Mouse (Mus musculus): ENCODE results near the gene Slc35b4. TPM values are rescaled to one million over a fixed set of nuclear protein-coding genes. Genes with fewer than 3 reads are reported as not detected.

Slc35b4 gene
- polyA plus RNA-seq, 1 experiment from 2014 or later = 42.7 TPM

DNA sequence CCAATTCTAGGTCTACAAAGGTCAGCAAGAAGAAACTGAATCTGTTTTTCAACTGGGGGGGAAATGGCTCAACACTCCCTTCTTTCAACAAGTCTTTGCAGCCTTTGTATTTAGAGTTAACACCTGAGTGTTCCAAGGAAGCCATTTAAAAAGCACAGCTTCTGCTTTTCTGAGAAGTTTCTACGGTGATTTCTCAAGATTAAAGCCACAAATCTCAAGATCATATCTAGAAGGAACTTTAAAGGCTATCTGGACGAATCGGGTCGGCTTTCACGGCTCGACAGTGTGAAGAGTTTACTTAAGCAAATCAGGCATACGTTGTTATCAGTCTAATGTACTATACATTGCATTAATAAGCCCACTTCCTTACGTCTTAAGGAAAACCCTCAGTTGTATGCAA lies 2.2 kb downstream of the Slc35b4 start:
- H3K4me2 ChIP-seq (ENCODE audit: low read length) = no peak overlapping the region
- H3K9me3 ChIP-seq (ENCODE audit: control insufficient read depth, low read length) = no peaks in the 10 kb centered on the region
- no peak overlapping the region for H3K9ac ChIP-seq (ENCODE audit: low read depth, low read length)
- no peaks in the 10 kb centered on the region; the same call in 1 of the 2 replicates for H3K36me3 ChIP-seq (ENCODE audit: control insufficient read depth, insufficient read depth, low read length)
- no peaks in the 10 kb centered on the region for H3K27me3 ChIP-seq (replicated peaks; ENCODE audit: control insufficient read depth, insufficient read depth, low read length)
- H3K4me3 ChIP-seq (ENCODE audit: low read length) = no peak overlapping the region
- no peak overlapping the region for H3K27ac ChIP-seq (ENCODE audit: low read depth, low read length)
- no peak for ATAC-seq
- peaks cover 6% of the 10 kb centered on the region for H3K4me1 ChIP-seq (ENCODE audit: control insufficient read depth, insufficient read depth, low read depth, low read length)
- WGBS = 90% methylated on average over 8 of the region's 8 CpGs

DNA sequence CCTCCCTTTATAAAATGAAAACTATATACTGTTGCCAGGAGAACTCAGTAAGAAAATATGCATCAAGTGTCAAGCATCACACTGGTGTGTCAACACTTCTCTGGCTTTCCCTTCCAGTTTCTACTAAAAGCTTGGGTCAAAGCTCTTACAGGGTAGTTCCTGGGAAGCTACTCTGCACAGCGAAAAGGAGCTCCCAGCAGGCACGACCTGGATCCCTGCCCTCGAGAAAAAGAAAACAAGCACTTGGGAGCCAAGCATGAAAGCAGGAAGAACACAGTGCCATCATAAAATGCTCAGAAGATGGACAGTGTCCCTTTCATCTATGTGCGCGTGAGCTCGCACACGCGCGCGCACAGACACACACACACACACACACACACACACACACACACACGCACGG lies 3.7 kb downstream of the Slc35b4 start:
- no peak for ATAC-seq
- no peak overlapping the region for H3K27ac ChIP-seq (ENCODE audit: low read depth, low read length)
- H3K9ac ChIP-seq (ENCODE audit: low read depth, low read length) = no peak overlapping the region
- H3K4me1 ChIP-seq (ENCODE audit: control insufficient read depth, insufficient read depth, low read depth, low read length) = peaks cover 6% of the 10 kb centered on the region
- H3K4me2 ChIP-seq (ENCODE audit: low read length) = no peak overlapping the region
- H3K36me3 ChIP-seq (ENCODE audit: control insufficient read depth, insufficient read depth, low read length) = peaks cover 7% of the 10 kb centered on the region; the same call in 1 of the 2 replicates
- WGBS = 75% methylated on average over 11 of the region's 12 CpGs
- no peaks in the 10 kb centered on the region for H3K9me3 ChIP-seq (ENCODE audit: control insufficient read depth, low read length)
- H3K4me3 ChIP-seq (ENCODE audit: low read length) = no peak overlapping the region
- no peaks in the 10 kb centered on the region for H3K27me3 ChIP-seq (replicated peaks; ENCODE audit: control insufficient read depth, insufficient read depth, low read length)

DNA sequence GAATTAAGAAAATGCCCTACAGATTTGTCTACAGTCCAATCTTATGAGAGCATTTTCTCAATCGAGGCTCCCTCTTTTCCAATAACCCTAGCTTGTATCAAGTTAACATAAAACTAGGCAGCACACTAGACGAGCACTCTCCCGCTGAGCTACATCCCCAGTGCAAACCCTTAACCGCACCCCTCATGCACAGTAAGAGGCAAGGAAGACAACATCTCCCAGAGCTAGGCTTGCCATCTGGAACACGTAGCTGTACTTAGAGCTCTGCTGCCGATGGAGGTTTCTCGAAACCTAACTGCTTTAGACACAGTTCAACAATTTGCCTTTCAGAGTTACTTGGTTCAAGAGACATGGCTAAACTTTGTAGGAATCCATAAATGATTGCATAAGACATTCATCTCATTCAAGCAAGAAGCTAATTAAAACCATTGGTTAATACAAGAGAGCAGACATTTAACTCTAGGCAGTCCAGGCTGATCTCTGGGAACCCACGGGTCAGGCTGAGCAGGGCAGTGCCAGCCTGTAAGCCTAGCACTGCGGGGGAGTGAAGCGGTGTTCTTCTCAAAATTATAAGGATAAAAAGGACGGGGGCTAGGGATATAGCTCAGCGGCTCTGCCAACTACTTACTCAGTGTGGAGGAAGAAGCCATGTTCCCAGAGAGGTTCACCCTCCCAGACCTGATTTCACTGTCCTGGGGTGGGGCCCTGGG lies 5.0 kb downstream of the Slc35b4 start:
- Histone ChIP-seq H3K27me3 (replicated peaks; ENCODE audit: control insufficient read depth, insufficient read depth, low read length) (no peaks in the 10 kb centered on the region), H3K36me3 (ENCODE audit: control insufficient read depth, insufficient read depth, low read length) (peaks cover 11% of the 10 kb centered on the region; the same call in 1 of the 2 replicates), H3K27ac (ENCODE audit: low read depth, low read length) (no peak overlapping the region), H3K9ac (ENCODE audit: low read depth, low read length) (no peak overlapping the region), H3K4me1 (ENCODE audit: control insufficient read depth, insufficient read depth, low read depth, low read length) (peaks cover 6% of the 10 kb centered on the region), H3K4me2 (ENCODE audit: low read length) (no peak overlapping the region), H3K9me3 (ENCODE audit: control insufficient read depth, low read length) (no peaks in the 10 kb centered on the region), H3K4me3 (ENCODE audit: low read length) (no peak overlapping the region)
- ATAC-seq = no peak
- WGBS = 84% methylated on average over 12 of the region's 12 CpGs

DNA sequence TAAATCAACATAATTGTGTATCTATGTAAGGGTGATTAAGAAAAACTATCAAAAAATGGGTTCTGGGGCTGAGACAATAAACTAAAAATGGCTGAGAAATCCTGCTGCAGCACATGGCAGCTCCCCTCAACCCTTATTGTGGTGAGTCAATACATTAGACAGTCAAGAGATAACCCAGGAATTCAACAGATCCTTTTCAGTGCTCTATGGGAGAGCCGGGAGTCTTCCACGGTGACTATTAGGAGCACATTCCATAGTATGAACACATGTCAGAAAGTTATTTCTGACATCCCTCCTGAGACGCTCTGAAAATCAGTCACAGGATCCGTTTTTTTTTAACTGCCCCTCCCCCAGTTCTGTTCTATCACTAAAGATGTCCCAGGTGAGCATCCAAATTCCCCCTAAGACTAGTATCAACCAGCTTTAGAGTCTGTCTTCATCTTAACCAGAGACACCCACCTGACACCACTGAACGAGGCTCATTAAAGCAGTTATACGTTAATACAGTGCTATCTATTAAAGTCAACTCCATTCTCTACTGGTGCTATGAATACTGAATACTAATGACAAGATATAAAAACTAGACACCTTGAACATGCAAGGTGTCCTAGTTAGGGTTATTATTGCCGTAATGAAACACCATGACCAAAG lies 5.9 kb downstream of the Slc35b4 start:
- H3K4me1 ChIP-seq (ENCODE audit: control insufficient read depth, insufficient read depth, low read depth, low read length) = peaks cover 4% of the 10 kb centered on the region
- WGBS = 82% methylated on average over 7 of the region's 7 CpGs
- no peak overlapping the region for H3K27ac ChIP-seq (ENCODE audit: low read depth, low read length)
- no peak overlapping the region for H3K4me3 ChIP-seq (ENCODE audit: low read length)
- no peak overlapping the region for H3K4me2 ChIP-seq (ENCODE audit: low read length)
- no peak overlapping the region for H3K9ac ChIP-seq (ENCODE audit: low read depth, low read length)
- H3K27me3 ChIP-seq (replicated peaks; ENCODE audit: control insufficient read depth, insufficient read depth, low read length) = no peaks in the 10 kb centered on the region
- no peaks in the 10 kb centered on the region for H3K9me3 ChIP-seq (ENCODE audit: control insufficient read depth, low read length)
- H3K36me3 ChIP-seq (ENCODE audit: control insufficient read depth, insufficient read depth, low read length) = peaks cover 14% of the 10 kb centered on the region
- no peak for ATAC-seq

DNA sequence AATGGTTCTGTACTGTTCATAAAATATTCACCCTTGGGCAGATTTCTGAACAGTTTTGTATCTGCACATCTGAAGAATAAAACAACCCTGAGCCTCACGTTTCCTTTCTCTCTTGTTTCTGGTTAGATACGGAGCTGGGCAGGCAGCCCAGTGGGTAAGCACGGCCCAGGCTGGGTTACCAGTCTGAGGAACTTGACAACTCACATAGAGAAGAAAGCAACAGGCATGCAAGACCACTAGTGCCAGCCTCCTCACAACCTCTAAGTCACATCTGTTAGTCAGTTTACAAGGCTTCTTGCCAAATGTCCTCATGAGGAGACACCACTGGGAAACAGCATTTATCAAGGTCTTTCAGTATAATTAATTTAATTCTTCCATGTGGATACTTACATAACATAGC lies 8.1 kb downstream of the Slc35b4 start:
- Histone ChIP-seq H3K4me3 (ENCODE audit: low read length) (no peak overlapping the region), H3K4me2 (ENCODE audit: low read length) (no peak overlapping the region), H3K27ac (ENCODE audit: low read depth, low read length) (no peak overlapping the region), H3K4me1 (ENCODE audit: control insufficient read depth, insufficient read depth, low read depth, low read length) (no peaks in the 10 kb centered on the region), H3K36me3 (ENCODE audit: control insufficient read depth, insufficient read depth, low read length) (peaks cover 24% of the 10 kb centered on the region), H3K27me3 (replicated peaks; ENCODE audit: control insufficient read depth, insufficient read depth, low read length) (no peaks in the 10 kb centered on the region), H3K9me3 (ENCODE audit: control insufficient read depth, low read length) (no peaks in the 10 kb centered on the region), H3K9ac (ENCODE audit: low read depth, low read length) (no peak overlapping the region)
- 76% methylated on average over 3 of the region's 3 CpGs for WGBS
- no peak for ATAC-seq

DNA sequence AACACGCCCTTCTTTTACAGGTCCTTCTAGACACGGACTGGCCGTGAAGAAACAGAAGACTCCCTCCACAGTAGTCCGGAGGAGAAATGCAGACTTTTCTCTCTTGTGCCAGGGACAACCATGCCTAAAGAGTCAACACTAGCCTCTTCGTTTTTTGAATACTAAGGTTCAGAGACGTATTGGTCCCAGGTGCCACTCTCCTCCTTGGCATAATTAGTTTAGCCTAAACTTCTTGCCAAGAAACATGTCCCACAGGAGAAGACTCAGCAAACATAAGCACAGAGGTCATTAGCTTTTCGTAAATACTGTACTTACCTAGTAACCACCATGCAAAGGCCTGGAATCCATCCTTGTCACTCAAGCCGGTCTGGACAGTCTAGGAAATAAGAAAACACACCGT lies 13.9 kb downstream of the Slc35b4 start:
- Histone ChIP-seq H3K4me3 (ENCODE audit: low read length) (no peak overlapping the region), H3K4me2 (ENCODE audit: low read length) (no peak overlapping the region), H3K27ac (ENCODE audit: low read depth, low read length) (no peak overlapping the region), H3K9ac (ENCODE audit: low read depth, low read length) (no peak overlapping the region), H3K9me3 (ENCODE audit: control insufficient read depth, low read length) (no peaks in the 10 kb centered on the region), H3K36me3 (ENCODE audit: control insufficient read depth, insufficient read depth, low read length) (peaks cover 38% of the 10 kb centered on the region), H3K27me3 (replicated peaks; ENCODE audit: control insufficient read depth, insufficient read depth, low read length) (no peaks in the 10 kb centered on the region), H3K4me1 (ENCODE audit: control insufficient read depth, insufficient read depth, low read depth, low read length) (no peaks in the 10 kb centered on the region)
- no peak for ATAC-seq
- WGBS = 79% methylated on average over 9 of the region's 9 CpGs

DNA sequence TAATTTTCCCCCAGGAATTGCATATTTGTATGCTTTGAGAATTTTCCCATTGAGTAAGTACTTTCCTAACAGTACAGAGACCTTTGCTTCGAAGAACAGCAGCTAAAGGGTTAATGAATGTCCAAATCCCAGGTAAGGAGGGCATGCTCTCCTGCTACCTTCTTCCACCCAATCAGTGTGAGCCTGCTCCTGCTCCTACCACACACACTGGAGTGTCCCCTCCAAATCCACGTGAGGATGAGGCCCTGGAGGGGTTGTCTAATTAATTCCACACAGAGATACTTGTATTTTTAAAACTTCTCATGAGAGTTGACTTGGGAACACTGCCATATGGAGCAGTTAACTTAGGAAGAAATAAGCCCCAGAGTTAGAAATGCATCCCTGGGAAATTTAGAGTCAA lies 14.3 kb downstream of the Slc35b4 start:
- Histone ChIP-seq H3K27ac (ENCODE audit: low read depth, low read length) (no peak overlapping the region), H3K36me3 (ENCODE audit: control insufficient read depth, insufficient read depth, low read length) (peaks cover 40% of the 10 kb centered on the region), H3K4me3 (ENCODE audit: low read length) (no peak overlapping the region), H3K4me2 (ENCODE audit: low read length) (no peak overlapping the region), H3K9me3 (ENCODE audit: control insufficient read depth, low read length) (no peaks in the 10 kb centered on the region), H3K9ac (ENCODE audit: low read depth, low read length) (no peak overlapping the region), H3K27me3 (replicated peaks; ENCODE audit: control insufficient read depth, insufficient read depth, low read length) (no peaks in the 10 kb centered on the region), H3K4me1 (ENCODE audit: control insufficient read depth, insufficient read depth, low read depth, low read length) (no peaks in the 10 kb centered on the region)
- no peak for ATAC-seq
- WGBS = 66% methylated on average over 2 of the region's 2 CpGs

DNA sequence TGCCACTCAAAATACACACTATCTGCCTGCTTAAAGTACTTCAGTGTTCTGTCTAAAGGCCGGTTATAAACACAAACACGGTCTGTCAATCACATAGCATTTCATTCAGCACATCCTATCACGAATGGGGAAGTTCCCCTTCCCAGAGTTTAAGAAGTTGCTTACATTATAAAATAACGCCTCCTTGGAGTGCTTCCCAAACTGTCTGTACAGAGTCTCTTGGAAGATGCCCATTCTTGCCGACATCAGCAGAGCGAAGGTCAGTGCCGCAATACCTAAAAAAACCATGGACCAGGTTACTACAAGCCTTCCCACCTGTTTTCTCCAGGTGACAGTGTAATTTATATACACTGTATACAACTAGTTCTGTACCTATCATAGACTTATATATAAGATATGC lies 15.4 kb downstream of the Slc35b4 start:
- Histone ChIP-seq H3K4me3 (ENCODE audit: low read length) (no peak overlapping the region), H3K36me3 (ENCODE audit: control insufficient read depth, insufficient read depth, low read length) (peaks cover 46% of the 10 kb centered on the region), H3K4me1 (ENCODE audit: control insufficient read depth, insufficient read depth, low read depth, low read length) (no peaks in the 10 kb centered on the region; the same call in 1 of the 2 replicates), H3K9me3 (ENCODE audit: control insufficient read depth, low read length) (no peaks in the 10 kb centered on the region), H3K4me2 (ENCODE audit: low read length) (no peak overlapping the region), H3K27me3 (replicated peaks; ENCODE audit: control insufficient read depth, insufficient read depth, low read length) (no peaks in the 10 kb centered on the region), H3K9ac (ENCODE audit: low read depth, low read length) (no peak overlapping the region), H3K27ac (ENCODE audit: low read depth, low read length) (no peak overlapping the region)
- ATAC-seq = no peak
- WGBS = 91% methylated on average over 7 of the region's 7 CpGs

DNA sequence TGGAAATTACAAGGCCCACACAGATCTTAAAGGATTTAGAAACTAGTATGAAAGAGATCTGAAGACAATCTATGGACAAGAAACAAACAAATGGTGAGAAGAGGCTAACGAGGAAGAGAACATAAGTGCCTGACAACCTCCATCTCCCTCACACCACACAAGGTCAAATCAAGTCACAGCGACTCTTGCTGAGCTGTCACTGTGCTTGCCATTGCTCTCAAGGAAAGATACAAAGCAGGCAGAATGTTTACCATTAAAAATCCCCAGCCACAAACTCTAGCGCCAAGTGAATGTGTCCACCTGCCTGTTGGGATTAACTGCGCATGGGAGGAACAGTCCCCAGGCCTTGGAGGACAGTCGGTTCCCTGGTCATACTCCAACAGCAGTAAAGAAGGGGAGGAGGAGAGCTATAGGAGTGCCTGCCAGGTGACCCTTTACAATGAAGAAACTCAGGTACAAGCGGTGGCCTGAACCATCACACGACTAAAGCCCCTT lies 16.0 kb downstream of the Slc35b4 start:
- Histone ChIP-seq H3K4me1 (ENCODE audit: control insufficient read depth, insufficient read depth, low read depth, low read length) (no peaks in the 10 kb centered on the region; the same call in 1 of the 2 replicates), H3K4me3 (ENCODE audit: low read length) (no peak overlapping the region), H3K27me3 (replicated peaks; ENCODE audit: control insufficient read depth, insufficient read depth, low read length) (no peaks in the 10 kb centered on the region), H3K27ac (ENCODE audit: low read depth, low read length) (no peak overlapping the region), H3K9me3 (ENCODE audit: control insufficient read depth, low read length) (no peaks in the 10 kb centered on the region), H3K36me3 (ENCODE audit: control insufficient read depth, insufficient read depth, low read length) (peaks cover 42% of the 10 kb centered on the region), H3K9ac (ENCODE audit: low read depth, low read length) (no peak overlapping the region), H3K4me2 (ENCODE audit: low read length) (no peak overlapping the region)
- ATAC-seq = no peak
- 94% methylated on average over 7 of the region's 7 CpGs for whole genome bisulfite sequencing
